Mouse (Mus musculus): ENCODE measurements around the gene Xirp1. TPM values are rescaled to one million over a fixed set of nuclear protein-coding genes. Genes with fewer than 3 reads are reported as not detected.

Gene Xirp1
- polyA plus RNA-seq (2017; shearing (Covaris generic)), result not detected

DNA sequence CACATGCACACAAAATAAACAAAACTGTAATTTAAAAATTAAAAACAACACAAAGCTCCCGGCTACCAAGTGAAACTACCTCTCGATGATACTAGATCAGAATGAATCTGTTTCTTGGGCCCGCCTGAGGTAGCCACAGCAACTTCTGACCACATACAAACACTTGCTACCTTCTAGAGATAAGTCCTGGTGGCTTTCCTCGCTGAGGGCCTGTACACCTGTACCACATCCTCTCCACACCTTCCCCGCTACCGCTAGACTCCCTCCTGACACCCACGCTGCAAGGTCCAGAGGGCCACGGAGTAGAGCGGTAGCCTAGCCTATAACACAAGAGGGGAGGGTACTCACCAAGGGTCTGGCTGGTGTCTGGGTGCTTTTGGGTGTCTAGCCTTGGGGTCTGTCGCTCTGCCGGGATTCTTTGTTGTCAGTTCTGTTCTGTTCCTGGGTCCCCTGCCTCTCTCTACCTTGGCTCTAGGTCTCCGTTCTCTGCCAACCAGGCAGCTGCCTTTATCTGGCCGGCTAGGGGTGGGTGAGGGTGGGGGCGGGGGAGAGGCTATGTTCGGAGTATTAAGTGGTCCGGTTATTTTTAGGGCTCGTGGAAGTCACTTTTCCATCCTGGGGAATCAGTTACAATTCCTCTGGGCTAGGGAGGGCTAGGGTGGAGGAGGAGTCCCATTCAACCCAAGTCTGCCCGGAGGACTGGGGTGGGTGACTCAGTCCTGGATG lies at the start of gene Xirp1:
TSS of gene Xirp1 (minus strand) at position 513 of the 726 bp plus-strand sequence.
- no peak for ATAC-seq

DNA sequence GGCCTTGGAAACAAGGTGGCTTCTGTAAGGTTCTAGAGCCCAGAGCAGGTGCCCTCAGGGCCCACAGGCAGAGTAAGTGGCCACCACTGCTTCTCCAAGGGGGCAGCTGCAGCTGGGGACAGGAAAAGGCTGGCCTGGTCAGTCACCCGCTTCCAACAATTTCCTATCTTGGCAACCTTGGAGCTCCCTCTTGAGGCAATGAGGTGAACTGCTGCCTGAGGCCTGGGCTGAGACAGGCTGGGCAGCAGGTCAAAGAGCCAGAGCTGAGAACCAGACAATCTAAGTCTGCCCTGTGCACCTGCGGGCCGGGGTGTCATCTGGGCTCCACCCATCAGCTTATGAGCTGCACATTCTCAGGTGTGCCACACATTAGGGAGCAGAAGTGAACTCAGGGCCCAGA lies 49.8 kb upstream of the Xirp1 start:
- ATAC-seq, result no peak

DNA sequence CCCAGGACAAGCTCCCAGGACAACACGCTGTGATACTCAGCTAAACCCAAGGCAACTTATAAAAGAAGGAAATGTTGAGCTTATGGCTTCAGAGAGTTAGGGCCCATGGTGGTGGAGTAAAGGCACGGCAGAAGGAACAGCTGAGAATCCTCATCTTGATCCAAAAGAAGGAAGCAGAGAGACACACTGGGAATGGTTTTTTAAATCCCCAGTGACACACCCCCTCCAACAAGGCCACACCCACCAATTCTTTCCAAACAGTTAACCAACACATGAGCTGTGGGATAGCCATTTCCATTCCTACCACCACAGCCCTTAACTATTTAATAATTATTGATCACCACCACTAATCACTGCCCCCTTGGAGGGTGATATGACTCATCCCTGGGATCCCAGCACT lies 47.9 kb upstream of the Xirp1 start:
- no peak for ATAC-seq

GRCm38 (mm10) chr9:120069779-120070178 lies 46.4 kb upstream of the Xirp1 start, which contains the start of gene Cx3cr1:
Gene Cx3cr1, minus strand, starts transcription at chr9:120069879.
- ATAC-seq, result no peak

- peak; percentile 69 for ATAC-seq
Observed at GRCm38 (mm10) chr9:120068047-120068446, 44.6 kb upstream of the Xirp1 start.

DNA sequence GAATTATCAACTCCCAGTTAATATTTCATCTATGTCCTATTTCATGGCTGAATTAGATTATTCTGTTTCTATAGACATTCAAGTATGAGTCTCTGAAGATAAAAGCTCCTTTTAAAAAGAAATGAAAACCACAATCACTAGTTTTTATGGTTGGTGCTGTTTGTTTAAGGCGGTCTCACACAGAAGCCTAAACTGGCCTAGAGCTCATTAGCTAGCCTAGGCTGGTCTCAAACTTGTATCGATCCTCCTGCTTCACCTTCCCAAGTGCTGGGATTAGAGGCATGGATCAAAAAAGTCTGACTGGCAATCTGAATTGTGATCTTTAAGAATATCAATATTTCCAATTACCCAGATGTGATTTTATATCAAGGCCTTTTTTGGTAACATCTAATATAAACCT lies 44.2 kb upstream of the Xirp1 start:
- no peak for ATAC-seq

- no peak for ATAC-seq
Observed at GRCm38 (mm10) chr9:120064317-120064716, 40.9 kb upstream of the Xirp1 start.

DNA sequence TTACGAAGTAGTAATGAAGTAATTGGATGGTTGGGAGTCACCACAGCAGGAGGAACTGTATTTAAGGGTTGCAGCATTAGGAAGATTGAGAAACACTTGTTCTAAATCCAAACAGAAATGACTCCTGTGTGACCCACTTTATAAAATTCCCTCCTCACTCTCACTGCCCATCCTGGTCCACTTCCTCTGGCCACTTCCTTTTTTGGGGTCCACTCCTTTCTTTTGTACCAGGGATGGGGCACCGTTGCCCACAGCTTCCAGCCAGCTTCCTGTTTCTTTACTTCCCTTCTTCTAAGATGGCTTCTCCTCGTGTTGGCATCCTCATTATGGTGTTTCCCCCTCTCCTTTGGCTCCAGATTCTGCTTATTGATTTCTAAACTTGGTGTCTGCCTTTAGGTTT lies 35.3 kb upstream of the Xirp1 start:
- ATAC-seq, result no peak

DNA sequence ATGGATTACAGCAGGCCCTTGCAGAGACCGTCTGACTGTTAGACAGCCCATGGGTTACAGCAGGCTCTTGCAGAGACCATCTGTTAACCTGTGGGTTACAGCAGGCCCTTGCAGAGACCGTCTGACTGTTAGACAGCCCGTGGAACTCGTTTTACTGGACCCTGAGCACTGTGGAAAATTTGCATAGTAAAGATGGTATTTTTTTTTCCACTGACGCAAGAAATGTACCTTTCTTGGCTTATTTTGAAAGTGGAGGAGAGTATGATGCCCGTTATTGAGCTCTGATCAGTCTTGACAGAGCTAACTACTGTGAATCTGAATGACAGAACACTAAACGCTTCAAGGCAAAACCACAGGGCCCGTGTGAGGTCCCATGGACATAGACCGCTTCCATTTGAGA lies 32.8 kb upstream of the Xirp1 start:
- peak; percentile 26 for ATAC-seq

- ATAC-seq, result peak; percentile 90
Observed at GRCm38 (mm10) chr9:120054545-120055277, 31.3 kb upstream of the Xirp1 start.

DNA sequence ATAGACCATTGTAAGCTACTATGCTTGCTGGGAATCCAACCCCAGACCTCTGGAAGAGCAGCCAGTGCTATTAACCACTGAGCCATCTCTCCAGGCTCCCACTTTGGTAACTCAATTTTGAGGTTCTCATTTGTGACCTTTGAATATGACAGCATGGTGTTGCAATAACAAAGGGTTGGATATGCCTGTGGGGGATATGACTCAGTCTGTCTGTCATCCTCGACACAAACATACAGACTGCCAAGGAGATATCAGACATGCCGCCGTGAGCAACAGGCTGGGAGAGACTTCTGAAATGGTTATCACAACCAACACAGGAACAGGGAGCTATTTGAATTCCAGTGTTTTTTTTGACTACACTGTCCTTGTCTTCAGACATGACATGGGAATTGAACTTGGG lies 26.0 kb upstream of the Xirp1 start:
- no peak for ATAC-seq

GRCm38 (mm10) chr9:120048495-120048894 lies 25.1 kb upstream of the Xirp1 start:
- no peak for ATAC-seq

DNA sequence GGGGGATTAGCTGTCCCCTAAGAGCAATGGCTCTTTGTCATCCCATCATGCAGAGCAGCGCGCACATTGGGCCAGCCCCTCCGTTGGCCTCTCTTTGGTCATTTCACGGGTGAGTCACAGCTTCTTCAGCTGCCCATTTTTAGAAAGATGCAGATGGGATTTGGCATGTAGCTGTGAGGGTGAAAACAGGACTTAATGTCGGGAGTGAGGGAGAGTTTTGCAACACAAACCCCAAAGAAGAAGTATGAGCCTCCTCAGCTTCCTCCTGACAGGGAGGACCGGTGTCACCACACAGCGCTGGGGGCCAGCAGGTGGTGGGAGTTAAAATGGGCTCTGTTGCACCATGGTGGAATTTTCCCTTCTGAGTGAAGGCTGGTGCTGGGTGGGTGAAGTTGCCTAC lies 19.7 kb upstream of the Xirp1 start:
- ATAC-seq, result no peak

DNA sequence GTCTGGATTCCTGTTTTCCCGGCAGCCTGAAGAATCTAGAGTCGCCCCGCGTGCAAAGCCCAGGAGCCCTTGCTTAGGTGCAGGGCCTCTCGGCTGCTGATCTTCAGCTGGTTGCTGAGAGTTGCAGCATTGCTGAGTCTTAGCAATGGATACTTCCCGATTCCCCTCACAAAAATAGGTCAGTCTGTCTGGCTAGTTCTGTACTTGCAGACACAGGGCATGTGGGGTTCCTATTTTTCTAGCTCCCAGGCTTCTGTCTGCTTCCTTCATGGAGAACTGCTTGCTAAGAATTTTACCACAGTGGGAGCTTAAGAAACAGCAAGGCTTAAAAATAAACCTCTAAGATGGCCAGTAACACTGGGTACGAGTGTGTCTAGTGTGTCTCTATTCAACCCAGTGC lies 14.0 kb upstream of the Xirp1 start:
- ATAC-seq, result no peak

DNA sequence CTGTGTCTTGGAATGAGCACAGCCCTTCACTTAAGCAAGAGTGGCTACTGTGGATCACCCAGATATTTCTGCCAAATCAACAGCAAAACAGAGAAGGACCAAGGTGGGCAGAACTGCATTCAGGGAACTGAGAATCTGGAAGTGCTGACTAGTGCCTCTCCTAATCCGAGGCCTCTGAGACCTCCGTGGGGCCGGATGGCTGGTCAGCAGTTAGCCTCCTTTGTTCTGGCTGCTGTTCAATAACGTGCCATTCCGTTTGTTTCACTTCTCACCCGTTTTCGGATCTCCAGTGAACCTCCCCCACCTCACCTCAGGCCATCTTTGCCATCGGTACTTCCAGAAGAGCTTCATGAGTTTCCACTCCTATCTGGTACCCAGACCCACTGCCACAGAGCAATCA lies 11.0 kb upstream of the Xirp1 start:
- no peak for ATAC-seq

DNA sequence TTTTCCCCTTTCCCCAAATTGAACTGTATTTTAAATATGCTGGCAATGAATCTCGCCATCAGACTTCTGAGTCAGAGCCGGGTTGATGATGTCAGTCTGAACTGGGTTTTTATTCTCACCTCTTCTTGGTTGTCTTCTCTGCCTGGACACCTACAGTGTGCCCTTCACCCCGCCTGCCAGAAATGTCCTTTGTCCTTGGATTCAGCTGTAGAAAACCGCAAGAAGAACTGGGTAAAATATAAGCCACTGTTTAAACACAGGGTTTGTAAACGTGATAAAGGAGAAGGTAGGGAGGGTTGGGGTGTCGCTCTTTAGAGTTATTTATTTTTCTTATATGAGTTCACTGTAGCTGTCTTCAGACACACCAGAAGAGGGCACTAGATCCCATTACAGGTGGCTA lies 9.3 kb upstream of the Xirp1 start:
- ATAC-seq, result no peak

DNA sequence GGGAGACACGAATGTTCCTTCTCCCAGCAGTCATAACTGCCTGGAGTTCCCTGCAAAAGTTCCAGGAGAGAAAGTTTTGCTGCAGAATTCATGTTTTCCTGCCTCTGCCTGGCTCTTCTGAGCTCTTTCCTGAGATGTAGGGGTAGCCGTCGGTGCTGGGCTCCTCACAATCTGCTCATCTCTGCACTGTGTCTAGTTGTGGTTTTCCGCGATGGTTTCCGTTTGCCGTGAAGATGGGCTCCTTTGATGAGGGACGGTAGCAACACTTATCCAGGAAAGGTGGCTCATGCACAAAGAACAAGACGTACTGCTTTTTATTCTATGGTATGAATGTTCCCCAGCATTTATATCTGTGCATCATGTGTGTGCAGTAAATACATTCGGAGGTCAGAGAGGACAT lies 7.0 kb upstream of the Xirp1 start:
- peak; percentile 87 for ATAC-seq

- peak; percentile 63 for ATAC-seq
Observed at GRCm38 (mm10) chr9:120029880-120030279, 6.5 kb upstream of the Xirp1 start.

- ATAC-seq, result peak; percentile 34
Observed at GRCm38 (mm10) chr9:120027401-120028151, 4.2 kb upstream of the Xirp1 start.

GRCm38 (mm10) chr9:120024625-120025024 lies 1.2 kb upstream of the Xirp1 start:
- ATAC-seq, result no peak

- ATAC-seq, result no peak
Observed at GRCm38 (mm10) chr9:120024171-120024570, 773 bp upstream of the Xirp1 start.

DNA sequence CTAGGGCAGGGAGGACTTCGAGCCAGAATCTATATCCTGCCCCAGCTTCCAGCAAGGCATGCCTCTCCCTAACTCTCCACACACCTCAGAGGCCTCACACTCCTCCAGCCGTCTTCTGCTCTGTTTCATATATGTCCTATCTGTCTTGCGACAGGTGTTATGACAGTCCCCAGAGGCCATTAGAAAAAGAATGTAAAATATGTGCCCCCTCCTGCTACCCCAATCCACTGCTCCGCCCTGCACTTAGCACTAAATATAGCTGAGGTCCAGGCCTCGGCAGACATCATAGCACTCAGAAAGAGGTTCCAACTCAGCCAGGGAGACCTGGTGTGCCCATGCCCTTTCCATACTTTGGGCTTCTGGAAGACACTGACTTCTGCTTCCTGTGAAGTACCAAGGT lies 2.2 kb downstream of the Xirp1 start:
- ATAC-seq, result no peak

GRCm38 (mm10) chr9:120020285-120020890 lies 3.0 kb downstream of the Xirp1 start:
- no peak for ATAC-seq
